Mouse (Mus musculus): Measurements from ENCODE around the gene Olfr657. TPM values are rescaled to one million over a fixed set of nuclear protein-coding genes. Genes with fewer than 3 reads are reported as not detected.

Gene Olfr657
- polyA plus RNA-seq, 1 experiment from 2014 or later = not detected

DNA sequence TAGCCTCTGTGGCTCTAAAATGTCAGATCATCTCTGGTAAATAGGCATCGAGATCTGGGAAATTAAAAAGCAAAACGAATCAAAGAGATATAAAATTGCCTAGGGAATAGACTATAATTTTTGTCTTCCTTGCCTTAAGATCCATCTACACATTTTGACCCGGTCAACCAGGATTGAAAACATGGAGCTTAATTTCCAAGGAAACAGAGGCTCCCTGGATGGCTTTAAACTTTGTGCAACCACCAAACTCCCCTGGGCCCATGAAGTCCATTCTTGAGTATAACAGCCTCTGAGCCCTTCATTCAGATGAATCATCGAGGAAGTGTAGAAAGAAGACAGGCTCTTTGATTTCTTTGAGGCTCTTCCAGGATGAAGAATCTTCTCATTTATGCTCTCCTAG, 10.9 kb upstream of the Olfr657 start, which contains the start of gene Olfr656:
Olfr656 (plus strand) TSS at position 301 of the 400 bp plus-strand sequence.
- 46% methylated on average over 4 of the region's 4 CpGs for WGBS (ENCODE audit: insufficient replicate concordance)

DNA sequence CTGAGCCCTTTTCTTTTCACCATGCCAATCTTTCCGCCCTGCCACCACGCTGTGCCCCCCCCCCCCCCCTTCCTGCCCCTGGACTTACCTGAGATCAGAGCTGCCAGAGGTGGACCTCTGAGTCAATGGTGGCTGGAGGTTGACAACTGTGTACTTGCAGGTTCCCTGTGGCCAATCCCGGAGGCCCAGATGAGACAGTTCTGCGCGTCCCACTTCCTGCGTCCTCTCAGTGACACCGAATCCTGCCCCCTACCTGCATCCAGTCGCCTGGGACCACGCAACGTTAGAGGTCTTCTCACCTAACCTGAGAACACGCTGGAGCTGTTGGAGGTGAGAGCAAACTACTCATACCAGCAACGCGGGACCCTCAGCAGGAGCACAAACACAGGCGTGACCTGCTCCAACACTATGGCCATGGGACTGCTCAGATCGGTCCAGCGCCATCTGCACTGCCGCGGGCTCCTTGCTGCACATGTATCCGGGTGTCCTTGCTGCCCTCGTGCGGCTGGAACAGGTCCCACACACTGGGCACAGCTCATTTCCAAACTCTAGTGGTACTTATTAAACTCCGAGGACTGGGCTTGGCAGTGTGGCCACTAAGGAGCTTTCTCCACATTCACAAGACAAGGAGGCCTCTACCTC, 22.4 kb downstream of the Olfr657 start, which contains the start of gene Olfr658:
Olfr658 (minus strand) TSS at position 465 of the 642 bp plus-strand sequence.
- Histone ChIP-seq H3K9me3 (replicated peaks; ENCODE audit: control insufficient read depth, low read length) (no peaks in the 10 kb centered on the region), H3K36me3 (ENCODE audit: control insufficient read depth, insufficient read depth) (no peaks in the 10 kb centered on the region), H3K9ac (ENCODE audit: low read depth, low read length) (no peak within 1 kb of the TSS), H3K4me2 (ENCODE audit: low read depth, low read length) (no peak within 1 kb of the TSS), H3K4me1 (ENCODE audit: control insufficient read depth, low read depth, low read length) (no peaks in the 10 kb centered on the region), H3K27ac (ENCODE audit: low read length) (no peak within 1 kb of the TSS), H3K4me3 (ENCODE audit: low read depth, low read length) (no peak within 1 kb of the TSS), H3K27me3 (ENCODE audit: control insufficient read depth, insufficient read depth, low read depth, low read length) (no peaks in the 10 kb centered on the region)
- WGBS (ENCODE audit: insufficient replicate concordance) = 19% methylated on average over 21 of the region's 22 CpGs
- 0 out of 2 replicates have a peak, but pooled peaks have one; percentile 30 for ATAC-seq (ENCODE audit: low read depth)

More for the DNA sequence above, 10.9 kb upstream of the Olfr657 start, which contains the start of gene Olfr656:
- no peaks in the 10 kb centered on the region for H3K9me3 ChIP-seq (replicated peaks; ENCODE audit: control insufficient read depth, low read length)
- H3K4me3 ChIP-seq (ENCODE audit: low read depth, low read length) = no peak within 1 kb of the TSS
- no peak within 1 kb of the TSS for H3K4me2 ChIP-seq (ENCODE audit: low read depth, low read length)
- no peaks in the 10 kb centered on the region for H3K27me3 ChIP-seq (ENCODE audit: control insufficient read depth, insufficient read depth, low read depth, low read length)
- H3K27ac ChIP-seq (ENCODE audit: low read length) = no peak within 1 kb of the TSS
- H3K4me1 ChIP-seq (ENCODE audit: control insufficient read depth, low read depth, low read length) = no peaks in the 10 kb centered on the region
- H3K9ac ChIP-seq (ENCODE audit: low read depth, low read length) = no peak within 1 kb of the TSS
- H3K36me3 ChIP-seq (ENCODE audit: control insufficient read depth, insufficient read depth) = no peaks in the 10 kb centered on the region
- ATAC-seq (ENCODE audit: low read depth) = no peak

DNA sequence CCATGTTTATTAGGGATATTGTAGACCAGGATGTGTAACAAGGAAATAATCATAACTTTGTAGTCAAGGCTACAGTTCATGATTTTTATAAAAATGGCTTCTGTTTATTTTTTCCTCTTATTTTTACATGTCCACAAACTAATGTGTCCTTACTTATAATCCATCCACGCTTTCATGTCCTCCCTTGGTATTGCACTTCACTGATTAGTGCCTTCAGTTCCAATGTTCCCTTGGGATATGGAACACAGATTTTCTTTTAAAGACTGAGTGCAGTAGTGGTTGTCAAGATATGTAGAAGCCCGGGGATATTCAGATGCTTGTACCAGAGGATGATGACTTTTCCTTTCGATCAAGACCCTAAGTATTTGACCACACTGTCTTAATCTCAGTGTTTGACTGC, 41.9 kb downstream of the Olfr657 start, which contains the start of gene Olfr659:
Olfr659 (plus strand) TSS at position 301 of the 400 bp plus-strand sequence.
- Histone ChIP-seq H3K9ac (ENCODE audit: low read depth, low read length) (no peak within 1 kb of the TSS), H3K9me3 (replicated peaks; ENCODE audit: control insufficient read depth, low read length) (no peaks in the 10 kb centered on the region), H3K4me2 (ENCODE audit: low read depth, low read length) (no peak within 1 kb of the TSS), H3K4me3 (ENCODE audit: low read depth, low read length) (no peak within 1 kb of the TSS), H3K4me1 (ENCODE audit: control insufficient read depth, low read depth, low read length) (no peaks in the 10 kb centered on the region), H3K27me3 (ENCODE audit: control insufficient read depth, insufficient read depth, low read depth, low read length) (no peaks in the 10 kb centered on the region), H3K27ac (ENCODE audit: low read length) (no peak within 1 kb of the TSS), H3K36me3 (ENCODE audit: control insufficient read depth, insufficient read depth) (no peaks in the 10 kb centered on the region)
- 57% methylated on average over 3 of the region's 3 CpGs for WGBS (ENCODE audit: insufficient replicate concordance)
- ATAC-seq (ENCODE audit: low read depth) = no peak

DNA sequence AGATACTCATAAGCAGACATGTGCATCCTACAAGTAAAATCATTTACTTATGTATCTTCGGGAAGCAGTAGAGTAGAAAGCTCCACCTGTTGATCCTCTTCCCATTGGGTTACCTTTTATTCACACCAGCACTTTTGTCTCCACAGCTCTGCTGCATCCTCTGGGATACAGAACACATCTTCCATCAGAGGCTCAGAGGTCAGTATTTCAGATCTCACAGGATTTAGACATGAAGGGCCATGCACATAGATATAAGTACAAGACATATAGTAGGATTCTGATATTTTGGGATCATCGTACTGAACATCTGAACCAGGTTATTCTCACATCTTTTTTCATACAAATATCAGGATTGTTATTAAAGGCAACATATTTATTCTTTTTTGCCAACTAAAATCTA, 61.6 kb downstream of the Olfr657 start, which contains the start of gene Olfr661:
Olfr661 (plus strand) TSS at position 301 of the 400 bp plus-strand sequence.
- H3K9me3 ChIP-seq (replicated peaks; ENCODE audit: control insufficient read depth, low read length) = no peaks in the 10 kb centered on the region
- H3K4me3 ChIP-seq (ENCODE audit: low read depth, low read length) = no peak within 1 kb of the TSS
- no peak within 1 kb of the TSS for H3K9ac ChIP-seq (ENCODE audit: low read depth, low read length)
- H3K27ac ChIP-seq (ENCODE audit: low read length) = no peak within 1 kb of the TSS
- 55% methylated on average over 2 of the region's 2 CpGs for WGBS (ENCODE audit: insufficient replicate concordance)
- H3K27me3 ChIP-seq (ENCODE audit: control insufficient read depth, insufficient read depth, low read depth, low read length) = no peaks in the 10 kb centered on the region
- H3K4me1 ChIP-seq (ENCODE audit: control insufficient read depth, low read depth, low read length) = no peaks in the 10 kb centered on the region
- no peaks in the 10 kb centered on the region for H3K36me3 ChIP-seq (ENCODE audit: control insufficient read depth, insufficient read depth)
- ATAC-seq (ENCODE audit: low read depth) = no peak
- H3K4me2 ChIP-seq (ENCODE audit: low read depth, low read length) = no peak within 1 kb of the TSS

Other genes starting within 250 kb of the Olfr657 start
- 0.30 and 0.34 TPM in 2 replicates for gene Trim30c, start 224.0 kb upstream of the Olfr657 start, polyA plus RNA-seq (2015; fragmentation: Nextera tagmentation; extraction: Ambion mirVana)
- gene Trim30a, start 159.6 kb upstream of the Olfr657 start, polyA plus RNA-seq (2015; fragmentation: Nextera tagmentation; extraction: Ambion mirVana) = 2.3 and 2.6 TPM in 2 replicates
- 0.72 and 0.78 TPM in 2 replicates for gene Trim30d, start 116.9 kb upstream of the Olfr657 start, polyA plus RNA-seq (2015; fragmentation: Nextera tagmentation; extraction: Ambion mirVana)
- gene Olfr651, start 74.7 kb upstream of the Olfr657 start, polyA plus RNA-seq (2015; fragmentation: Nextera tagmentation; extraction: Ambion mirVana) = not detected in 2 replicates
- gene Olfr652, start 63.9 kb upstream of the Olfr657 start, polyA plus RNA-seq (2015; fragmentation: Nextera tagmentation; extraction: Ambion mirVana) = not detected in 2 replicates
- gene Olfr653, start 47.5 kb upstream of the Olfr657 start, polyA plus RNA-seq (2015; fragmentation: Nextera tagmentation; extraction: Ambion mirVana) = not detected in 2 replicates
- gene Olfr654, start 37.8 kb upstream of the Olfr657 start, polyA plus RNA-seq (2015; fragmentation: Nextera tagmentation; extraction: Ambion mirVana) = not detected in 2 replicates
- gene Olfr655, start 23.0 kb upstream of the Olfr657 start, polyA plus RNA-seq (2015; fragmentation: Nextera tagmentation; extraction: Ambion mirVana) = not detected in 2 replicates
- not detected in 2 replicates for gene Olfr656, start 10.8 kb upstream of the Olfr657 start, polyA plus RNA-seq (2015; fragmentation: Nextera tagmentation; extraction: Ambion mirVana)
- gene Olfr658, start 22.5 kb downstream of the Olfr657 start, polyA plus RNA-seq (2015; fragmentation: Nextera tagmentation; extraction: Ambion mirVana) = not detected in 2 replicates
- not detected in 2 replicates for gene Olfr659, start 42.0 kb downstream of the Olfr657 start, polyA plus RNA-seq (2015; fragmentation: Nextera tagmentation; extraction: Ambion mirVana)
- not detected in 2 replicates for gene Olfr661, start 61.7 kb downstream of the Olfr657 start, polyA plus RNA-seq (2015; fragmentation: Nextera tagmentation; extraction: Ambion mirVana)
- not detected in 2 replicates for gene Usp17le, start 152.7 kb downstream of the Olfr657 start, polyA plus RNA-seq (2015; fragmentation: Nextera tagmentation; extraction: Ambion mirVana)
- gene Usp17lb, start 217.8 kb downstream of the Olfr657 start, polyA plus RNA-seq (2015; fragmentation: Nextera tagmentation; extraction: Ambion mirVana) = not detected in 2 replicates
- not detected in 2 replicates for gene Usp17la, start 232.2 kb downstream of the Olfr657 start, polyA plus RNA-seq (2015; fragmentation: Nextera tagmentation; extraction: Ambion mirVana)

Measured in liver, embryonic 16.5 days (tissue).